Mouse (Mus musculus): ENCODE results near the gene Fbxw21.

DNA sequence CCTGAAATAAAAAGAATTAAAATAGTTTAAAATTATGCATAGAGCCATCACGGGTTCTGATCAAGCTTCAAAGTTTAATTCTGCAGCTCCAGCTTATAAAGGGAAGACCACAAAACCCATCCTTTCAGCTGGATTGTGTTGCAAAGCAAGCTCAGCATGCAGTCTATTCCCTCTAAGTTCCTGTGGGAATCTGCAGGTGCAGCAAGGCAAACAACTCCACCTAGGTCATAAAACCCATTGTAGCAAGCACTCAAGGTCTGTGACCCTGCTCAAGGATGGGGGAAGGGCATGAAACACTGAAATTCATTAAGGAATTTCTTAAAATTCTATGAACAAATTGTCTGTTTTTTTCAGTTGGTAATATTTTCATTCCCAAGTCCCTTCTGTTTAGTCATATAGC, 15.4 kb upstream of the Fbxw21 start:
- no peak for TF ChIP-seq CTCF (IDR thresholded peaks at IDR 0.05)
- no peak for TF ChIP-seq EP300 (IDR thresholded peaks at IDR 0.05)

Measured in lung, postnatal 0 days (tissue).